Mouse (Mus musculus) kidney, embryonic 15.5 days (tissue): ENCODE measurements around the gene 1700093K21Rik. TPM values are rescaled to one million over a fixed set of nuclear protein-coding genes. Genes with fewer than 3 reads are reported as not detected.

Experiments
- ATAC-seq: fragments of 200-750 bp; cut with Nextera tagmentation; replicated peaks from 2 replicates; pipeline ENCODE4 v1.8.0; 2017; ENCODE audit warnings: moderate TSS enrichment; ENCODE audit not compliant: low FRiP score
- H3K27ac ChIP-seq: fragments of 300-500 bp; sonication (generic); 2 replicates; pipeline ENCODE4 v1.5.1; 2015; ENCODE audit warnings: mild to moderate bottlenecking, inconsistent platforms
- H3K27me3 ChIP-seq: fragments of 300-500 bp; sonication (generic); 2 replicates; pipeline ENCODE4 v1.6.1; 2015; ENCODE audit warnings: inconsistent platforms
- H3K36me3 ChIP-seq: fragments of 300-500 bp; sonication (generic); 2 replicates; pipeline ENCODE4 v1.6.1; 2015; ENCODE audit warnings: inconsistent platforms
- H3K4me1 ChIP-seq: fragments of 300-500 bp; sonication (generic); 2 replicates; pipeline ENCODE4 v1.6.1; 2015; ENCODE audit warnings: inconsistent platforms
- H3K4me2 ChIP-seq: fragments of 300-500 bp; sonication (generic); 2 replicates; pipeline ENCODE4 v1.6.1; 2015; ENCODE audit warnings: moderate library complexity, mild to moderate bottlenecking, inconsistent platforms
- H3K4me3 ChIP-seq: fragments of 300-500 bp; sonication (generic); replicated peaks from 2 replicates; pipeline ENCODE4 v1.5.1; 2015; ENCODE audit warnings: mild to moderate bottlenecking, inconsistent platforms
- H3K9ac ChIP-seq: fragments of 300-500 bp; sonication (generic); 2 replicates; pipeline ENCODE4 v1.6.1; 2015; ENCODE audit warnings: mild to moderate bottlenecking, inconsistent platforms
- H3K9me3 ChIP-seq: fragments of 300-500 bp; sonication (generic); replicated peaks from 2 replicates; pipeline ENCODE4 v1.6.1; 2016; ENCODE audit warnings: inconsistent platforms
- WGBS: fragments of 180-500 bp; shearing (Covaris S2); methylation state at CpG from one replicate; pipeline ENCODE4 v1.1.7; 2015; ENCODE audit warnings: mixed read lengths; 5-methylcytosine and 5-hydroxymethylcytosine counted together
- microRNA-seq: library from miRNA; unstranded; fragments of <30 nt; microRNA quantifications from one replicate; pipeline ENCODE4, GENCODE M21; 2016
- polyA plus RNA-seq: library from polyadenylated mRNA; unstranded; fragments of >200 nt; fragmentation: Nextera tagmentation; extraction: Ambion mirVana; gene quantifications from 2 replicates; pipeline ENCODE4 v1.2.1, GENCODE M21; 2015

The 1700093K21Rik gene
- polyA plus RNA-seq, 1 experiment from 2014 or later, result not detected

DNA sequence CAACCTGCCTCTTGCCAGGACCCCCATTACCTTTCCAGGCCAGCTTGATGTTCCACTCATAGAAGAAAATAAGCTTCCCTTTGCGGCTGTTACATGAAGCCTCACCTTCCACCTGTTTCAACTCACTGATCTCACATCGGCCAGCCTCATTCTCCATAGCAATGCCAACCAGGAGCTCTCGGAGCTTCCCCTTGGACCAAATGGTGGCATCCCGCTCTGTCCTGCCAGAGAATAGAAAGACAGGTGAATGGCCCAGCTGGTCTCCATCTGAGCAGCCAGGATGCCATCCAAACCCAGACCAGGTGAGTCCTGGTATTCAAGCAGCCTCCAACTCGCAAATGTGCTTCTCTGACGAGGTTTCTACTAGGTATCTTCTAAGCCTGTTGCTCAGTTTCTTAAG is 24.3 kb downstream of the 1700093K21Rik start:
- Histone ChIP-seq H3K4me2 (peak overlapping the region; percentile 75), H3K27ac (no peak overlapping the region), H3K4me3 (peak overlapping the region; percentile 89), H3K9me3 (no peaks in the 10 kb centered on the region), H3K4me1 (peaks cover 22% of the 10 kb centered on the region), H3K9ac (peak overlapping the region; percentile 89; the same call in 1 of the 2 replicates), H3K36me3 (peaks cover 37% of the 10 kb centered on the region), H3K27me3 (no peaks in the 10 kb centered on the region)
- ATAC-seq, result no peak
- WGBS, result 37% methylated on average over 6 of the region's 6 CpGs

DNA sequence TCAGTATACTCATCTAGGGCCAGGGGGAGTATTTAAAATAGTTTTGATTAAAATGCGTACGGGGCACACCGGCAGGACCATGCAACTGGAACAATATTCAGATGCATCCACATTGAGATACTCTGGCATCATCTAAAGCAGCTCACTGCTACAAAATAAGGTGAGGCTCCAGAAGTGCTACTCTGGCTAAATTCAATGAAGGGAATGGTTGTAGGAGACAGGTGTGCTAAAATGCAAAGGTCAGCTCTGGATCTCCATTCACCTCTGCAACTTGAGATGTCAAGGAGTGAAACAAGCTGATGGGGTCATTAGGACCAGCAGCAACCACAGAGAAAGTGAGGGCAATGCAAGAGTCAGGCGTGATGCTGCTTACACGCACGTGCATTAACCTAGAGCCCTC is 25.7 kb downstream of the 1700093K21Rik start:
- H3K27ac ChIP-seq, result no peak overlapping the region
- 73% methylated on average over 6 of the region's 6 CpGs for WGBS
- H3K9me3 ChIP-seq, result no peaks in the 10 kb centered on the region
- ATAC-seq, result no peak
- peaks cover 22% of the 10 kb centered on the region for H3K4me1 ChIP-seq
- no peak overlapping the region for H3K9ac ChIP-seq
- H3K27me3 ChIP-seq, result no peaks in the 10 kb centered on the region
- H3K4me2 ChIP-seq, result no peak overlapping the region
- H3K36me3 ChIP-seq, result peaks cover 51% of the 10 kb centered on the region
- no peak overlapping the region for H3K4me3 ChIP-seq

DNA sequence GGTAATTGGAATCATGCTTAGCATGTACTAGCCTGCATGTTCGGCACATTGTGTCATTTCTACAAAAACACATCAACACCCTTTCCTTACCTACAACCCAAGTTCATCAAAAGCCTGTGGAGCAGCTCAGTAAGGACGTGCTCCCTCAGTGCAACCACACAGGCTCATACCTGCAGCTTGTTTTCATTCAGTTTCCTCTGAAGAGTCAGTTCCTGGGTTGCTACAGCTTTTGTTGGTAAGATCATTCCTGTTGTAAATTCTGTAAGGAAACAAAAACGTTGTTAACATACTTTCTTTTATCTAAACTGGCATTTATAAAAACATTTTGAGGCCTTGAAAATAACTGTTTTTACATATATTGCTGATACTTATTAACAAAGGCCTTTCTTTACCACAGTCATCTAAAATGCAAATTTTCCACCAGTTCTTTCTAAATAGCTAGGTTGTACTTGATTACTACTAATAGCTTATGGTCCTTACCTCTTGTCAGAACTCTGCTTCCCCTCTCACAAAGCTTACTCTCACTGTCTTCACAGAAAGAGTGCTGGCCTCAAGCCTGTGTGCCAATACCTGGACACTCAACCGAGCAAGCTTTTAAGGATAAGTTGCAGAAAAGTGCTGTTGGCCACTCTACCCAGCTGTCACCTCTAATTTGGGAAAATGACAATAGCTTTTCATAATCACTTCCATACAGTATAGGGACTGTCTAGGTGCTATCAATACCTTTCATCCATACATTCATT is 28.7 kb downstream of the 1700093K21Rik start:
- Histone ChIP-seq H3K27ac (no peak overlapping the region), H3K27me3 (no peaks in the 10 kb centered on the region), H3K9ac (no peak overlapping the region), H3K4me1 (peaks cover 18% of the 10 kb centered on the region), H3K4me2 (no peak overlapping the region), H3K9me3 (no peaks in the 10 kb centered on the region), H3K36me3 (peaks cover 82% of the 10 kb centered on the region), H3K4me3 (no peak overlapping the region)
- WGBS, result 85% methylated on average over 4 of the region's 4 CpGs
- no peak for ATAC-seq

DNA sequence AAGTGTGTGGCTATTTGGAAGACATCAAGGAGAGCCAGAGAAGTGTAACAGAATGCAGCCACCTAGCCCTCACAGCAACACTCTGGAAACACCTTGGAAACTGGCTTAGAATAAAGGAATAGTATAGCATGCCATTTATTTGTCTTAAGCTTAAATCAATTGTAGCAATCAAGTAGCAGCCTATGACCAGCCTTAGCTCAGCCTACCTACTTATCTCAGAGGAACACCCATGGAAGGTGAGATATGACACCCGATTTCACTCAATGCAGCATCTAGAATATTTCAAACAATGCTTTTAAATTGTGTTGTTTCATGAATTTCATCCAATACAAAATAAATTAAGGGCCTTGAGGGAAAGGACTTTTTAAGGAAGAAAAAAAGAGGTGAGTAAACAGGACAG is 31.0 kb downstream of the 1700093K21Rik start:
- H3K27me3 ChIP-seq, result no peaks in the 10 kb centered on the region
- H3K4me1 ChIP-seq, result 0 out of 2 replicates have a peak, but pooled peaks cover under 1% of the 10 kb centered on the region
- 93% methylated on average over 1 of the region's 1 CpGs for WGBS
- no peak overlapping the region for H3K4me3 ChIP-seq
- no peaks in the 10 kb centered on the region for H3K9me3 ChIP-seq
- H3K36me3 ChIP-seq, result peaks cover 93% of the 10 kb centered on the region
- ATAC-seq, result no peak
- H3K27ac ChIP-seq, result no peak overlapping the region
- H3K4me2 ChIP-seq, result no peak overlapping the region
- H3K9ac ChIP-seq, result no peak overlapping the region

Small RNA genes lying within 50 kb of the gene (microRNA-seq; reads per million reads assigned to microRNA genes)
- gene Gm47279, result not detected

Other genes starting within 250 kb of the 1700093K21Rik start
- gene Usp34, start 214.3 kb downstream of the 1700093K21Rik start, polyA plus RNA-seq, result 25.6 and 27.5 TPM in 2 replicates
- gene Ahsa2, start 23.1 kb downstream of the 1700093K21Rik start, polyA plus RNA-seq, result 75.5 and 86.8 TPM in 2 replicates
- 23.2 and 24.9 TPM in 2 replicates for gene 0610010F05Rik, start 112.5 kb upstream of the 1700093K21Rik start, polyA plus RNA-seq
- gene Pus10, start 144.5 kb upstream of the 1700093K21Rik start, polyA plus RNA-seq, result 20.4 and 22.9 TPM in 2 replicates
- 33.9 and 35.8 TPM in 2 replicates for gene Pex13, start 144.8 kb upstream of the 1700093K21Rik start, polyA plus RNA-seq
- 0.60 and 0.81 TPM in 2 replicates for gene Rel, start 249.8 kb upstream of the 1700093K21Rik start, polyA plus RNA-seq